Mouse (Mus musculus) adrenal gland, adult (tissue): ENCODE data around the gene Nhlrc4.

Experiments used
- DNase-seq, 2 experiments: peaks; one replicate each; pipeline ENCODE4 v3.0.0; 2022 to 2023; ENCODE audit warnings: low spot score in 1 of 2; ENCODE audit not compliant: inconsistent age in 2 of 2

Nhlrc4 gene

DNA sequence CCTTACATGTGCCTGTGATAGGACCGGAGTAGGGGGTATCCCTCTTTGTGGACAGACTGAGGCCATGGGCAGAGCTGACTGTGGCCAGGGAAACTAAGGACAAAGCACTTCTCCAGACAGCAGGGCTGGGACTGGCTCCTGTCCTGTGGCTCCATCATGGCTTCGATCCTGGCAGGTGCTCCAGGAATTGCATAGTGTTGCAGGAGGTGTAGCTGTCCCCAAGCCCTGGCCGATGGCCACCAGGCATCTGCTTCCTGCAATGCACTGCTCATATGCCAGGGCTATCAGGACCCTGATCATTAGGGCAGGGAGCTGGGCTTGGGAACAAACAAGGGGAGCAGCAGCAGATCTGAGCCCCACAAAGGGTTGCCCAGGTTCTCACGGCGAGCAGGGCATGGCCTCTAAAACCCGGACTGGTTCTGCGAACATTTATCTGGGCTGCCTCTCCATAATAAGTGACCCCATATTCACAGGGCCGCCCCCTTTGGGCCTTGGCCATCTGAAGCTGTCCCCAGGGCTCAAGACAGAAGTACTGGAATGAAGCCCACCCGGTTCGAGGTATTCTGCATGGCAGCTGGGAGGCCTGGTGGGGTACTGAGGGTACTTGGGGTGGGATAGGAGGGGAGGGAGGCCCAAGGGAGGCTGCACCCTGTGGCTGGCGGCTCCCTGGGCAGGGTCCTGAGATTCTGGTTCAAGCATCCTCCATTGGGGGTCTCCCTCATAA is 14.2 kb upstream of the Nhlrc4 start:
- no peak for DNase-seq

- DNase-seq, result no peak
Measured at GRCm38 (mm10) chr17:25957586-25958051, 12.9 kb upstream of the Nhlrc4 start.

DNA sequence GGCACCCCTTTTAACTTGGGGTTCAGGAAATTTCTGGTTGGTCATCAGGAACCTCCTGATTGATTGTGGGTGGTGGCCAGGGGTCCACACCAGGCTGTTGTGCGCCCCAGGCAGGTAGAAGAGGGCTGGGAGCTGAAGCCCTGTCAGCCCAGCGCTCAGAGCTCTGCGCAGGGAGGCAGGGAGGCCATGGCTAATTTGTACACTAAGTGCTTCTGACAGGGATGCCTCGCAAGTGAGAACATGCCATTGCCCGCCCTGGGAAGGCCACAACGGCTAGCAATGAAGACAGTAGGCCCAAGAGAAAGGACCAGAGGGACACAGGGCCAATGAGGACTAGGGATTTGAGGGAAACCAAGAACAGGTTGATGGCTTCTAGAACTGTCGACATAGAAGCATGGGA is 11.9 kb upstream of the Nhlrc4 start:
- DNase-seq, result no peak

DNA sequence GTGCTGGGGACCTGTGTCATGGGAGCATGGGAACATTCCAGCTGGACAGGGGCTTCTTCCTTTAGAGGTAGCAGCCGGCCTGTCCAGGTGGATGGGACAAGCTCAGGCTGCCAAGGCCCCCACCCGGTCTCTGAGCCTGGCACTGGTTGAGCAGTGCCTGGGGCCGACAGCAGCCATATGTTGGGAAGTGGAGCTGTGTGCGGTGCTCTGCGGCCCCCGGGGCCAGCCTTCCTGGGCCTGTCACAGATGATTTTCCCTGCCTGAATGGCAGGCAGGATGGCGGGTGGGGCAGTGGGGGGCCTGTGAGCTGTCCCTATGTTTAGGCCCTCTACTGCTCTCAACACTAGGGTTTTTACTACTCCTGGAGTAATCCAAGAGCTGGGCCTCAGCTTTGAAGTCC is 11.4 kb upstream of the Nhlrc4 start:
- DNase-seq, result no peak

GRCm38 (mm10) chr17:25955736-25956135 is 11.0 kb upstream of the Nhlrc4 start:
- no peak for DNase-seq

GRCm38 (mm10) chr17:25954671-25955070 is 9.9 kb upstream of the Nhlrc4 start:
- no peak for DNase-seq

DNA sequence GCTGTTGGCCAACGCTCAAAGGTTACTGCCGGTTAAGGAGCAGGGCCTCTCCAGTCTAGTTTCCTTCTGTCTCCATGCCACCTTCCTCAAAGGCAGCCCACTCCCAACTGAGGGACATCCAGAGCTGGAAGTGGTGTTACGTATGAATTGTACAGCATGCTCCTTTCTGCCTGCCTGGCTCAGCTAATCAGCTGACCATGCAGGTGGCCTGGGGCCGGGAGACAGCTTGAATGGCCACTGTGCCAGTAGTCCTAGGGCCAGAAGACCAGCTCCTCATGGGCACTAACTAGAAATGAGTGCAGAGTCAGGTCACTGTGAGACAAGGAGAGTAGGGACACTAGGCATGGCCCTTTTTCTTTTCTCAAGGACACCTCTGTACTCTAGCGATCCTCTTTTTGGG is 8.4 kb upstream of the Nhlrc4 start:
- no peak for DNase-seq

- DNase-seq, result no peak
Measured at GRCm38 (mm10) chr17:25951803-25952623, 7.3 kb upstream of the Nhlrc4 start, which contains the start of gene A930017K11Rik. TSS of gene A930017K11Rik (minus strand) at chr17:25952565.

DNA sequence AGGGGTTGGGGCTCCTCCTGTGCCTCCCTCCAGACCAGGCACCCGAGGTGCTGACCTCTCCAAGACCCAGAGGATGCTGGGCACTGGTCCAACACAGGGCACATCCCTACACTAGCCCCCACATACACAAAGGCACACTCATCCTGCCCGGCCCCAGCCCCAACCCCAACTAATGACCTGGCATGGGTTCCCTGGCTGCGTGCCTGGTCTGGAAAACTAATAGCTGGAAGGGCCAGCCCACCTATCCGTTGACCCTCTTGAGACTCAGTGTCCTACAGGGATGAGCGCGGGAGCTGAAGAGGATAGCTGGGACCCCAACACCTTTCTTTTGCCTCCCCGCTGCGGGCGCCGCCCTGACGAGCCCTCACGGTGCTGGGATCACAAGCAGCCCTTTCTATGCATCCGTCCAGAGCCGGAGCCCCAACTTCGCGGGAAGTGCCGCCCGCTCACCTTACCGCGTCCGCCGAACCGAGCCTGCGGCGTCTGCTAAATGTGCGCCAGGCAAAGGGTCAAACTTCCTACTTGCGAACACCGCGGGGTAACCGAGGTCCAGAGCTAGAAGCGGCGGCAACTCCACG is 6.6 kb upstream of the Nhlrc4 start:
- peak in 1 of 2 experiments; percentile 37 for DNase-seq

- no peak for DNase-seq
Measured at GRCm38 (mm10) chr17:25950706-25951105, 5.9 kb upstream of the Nhlrc4 start.

GRCm38 (mm10) chr17:25949981-25950380 is 5.2 kb upstream of the Nhlrc4 start:
- no peak for DNase-seq

DNA sequence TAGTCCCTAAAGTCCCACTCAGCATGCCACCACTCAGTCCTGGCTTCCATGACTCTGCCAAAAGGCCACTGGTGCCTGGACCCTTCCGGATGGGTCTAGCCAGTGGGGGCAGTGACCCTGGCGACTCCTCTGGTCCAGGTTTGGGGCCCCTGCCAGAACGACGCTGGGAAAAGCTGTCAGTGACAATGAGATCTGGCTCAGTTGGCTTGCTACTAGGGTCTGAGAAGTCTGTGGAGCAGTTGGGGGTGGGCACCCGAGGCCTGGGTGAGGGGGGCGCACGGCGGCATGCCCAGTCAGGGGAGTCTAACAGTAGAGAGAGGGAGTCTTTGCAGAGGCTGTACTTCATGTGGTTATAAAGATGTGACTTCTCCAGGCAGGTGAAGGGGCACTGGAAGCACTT is 3.3 kb upstream of the Nhlrc4 start:
- DNase-seq, result no peak

- DNase-seq, result no peak
Measured at GRCm38 (mm10) chr17:25947576-25947975, 2.8 kb upstream of the Nhlrc4 start.

GRCm38 (mm10) chr17:25946891-25947290 is 2.1 kb upstream of the Nhlrc4 start:
- DNase-seq, result no peak

GRCm38 (mm10) chr17:25946349-25946748 is 1.6 kb upstream of the Nhlrc4 start:
- DNase-seq, result no peak

GRCm38 (mm10) chr17:25945517-25946155 is 875 bp upstream of the Nhlrc4 start:
- DNase-seq, result peak in 1 of 2 experiments; percentile 69

- DNase-seq, result no peak
Measured at GRCm38 (mm10) chr17:25943769-25944168, 992 bp downstream of the Nhlrc4 start.

DNA sequence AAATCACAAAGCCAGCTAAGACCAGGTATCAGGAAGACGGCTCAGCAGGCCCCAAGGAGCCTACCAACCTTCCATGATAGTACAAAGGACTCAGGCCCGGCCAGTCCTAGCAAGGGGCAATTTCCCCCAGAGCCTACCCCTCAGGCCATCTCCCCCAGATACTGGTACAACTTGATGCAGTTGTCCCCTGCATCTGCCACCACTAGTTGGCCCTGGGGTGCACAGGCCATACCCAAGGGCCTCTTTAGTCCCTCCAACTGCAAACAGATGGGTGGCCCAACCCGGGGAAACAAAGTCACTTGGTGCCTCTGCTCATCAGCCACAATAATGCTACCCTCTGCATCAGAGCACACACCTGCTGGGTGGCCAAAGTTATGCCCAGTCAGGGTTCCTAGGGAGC is 1.5 kb downstream of the Nhlrc4 start:
- DNase-seq, result no peak

- no peak for DNase-seq
Measured at GRCm38 (mm10) chr17:25942597-25943151, 2.1 kb downstream of the Nhlrc4 start.

- peak; percentile 80 to 95 for DNase-seq
Measured at GRCm38 (mm10) chr17:25941511-25942241, 3.1 kb downstream of the Nhlrc4 start.
